Mouse (Mus musculus) neural tube, embryonic 15.5 days (tissue): ENCODE data around the gene Apbb1ip. TPM values are rescaled to one million over a fixed set of nuclear protein-coding genes. Genes with fewer than 3 reads are reported as not detected.

ENCODE experiments used
- ATAC-seq: fragments of 200-750 bp; cut with Nextera tagmentation; 2 replicates; pipeline ENCODE4 v1.8.0; 2017; ENCODE audit warnings: mild to moderate bottlenecking, moderate TSS enrichment, moderate library complexity; ENCODE audit not compliant: low FRiP score
- H3K27ac ChIP-seq: fragments of 300-500 bp; sonication (generic); replicated peaks from 2 replicates; pipeline ENCODE4 v1.5.1; 2015; ENCODE audit warnings: mild to moderate bottlenecking, inconsistent platforms
- H3K27me3 ChIP-seq: fragments of 300-500 bp; sonication (generic); replicated peaks from 2 replicates; pipeline ENCODE4 v1.6.1; 2015; ENCODE audit warnings: inconsistent platforms
- H3K36me3 ChIP-seq: fragments of 300-500 bp; sonication (generic); 2 replicates; pipeline ENCODE4 v1.6.1; 2015; ENCODE audit warnings: inconsistent platforms
- H3K4me1 ChIP-seq: fragments of 300-500 bp; sonication (generic); 2 replicates; pipeline ENCODE4 v1.6.1; 2015; ENCODE audit warnings: inconsistent platforms
- H3K4me2 ChIP-seq: fragments of 300-500 bp; sonication (generic); 2 replicates; pipeline ENCODE4 v1.6.1; 2015; ENCODE audit warnings: inconsistent platforms, mild to moderate bottlenecking, moderate library complexity
- H3K4me3 ChIP-seq: fragments of 300-500 bp; sonication (generic); replicated peaks from 2 replicates; pipeline ENCODE4 v1.5.1; 2015; ENCODE audit warnings: mild to moderate bottlenecking, inconsistent platforms
- H3K9ac ChIP-seq: fragments of 300-500 bp; sonication (generic); replicated peaks from 2 replicates; pipeline ENCODE4 v1.6.1; 2015; ENCODE audit warnings: mild to moderate bottlenecking, inconsistent platforms
- H3K9me3 ChIP-seq: fragments of 300-500 bp; sonication (generic); replicated peaks from 2 replicates; pipeline ENCODE4 v1.6.1; 2016; ENCODE audit warnings: inconsistent platforms
- WGBS: fragments of 180-500 bp; shearing (Covaris S2); methylation state at CpG from one replicate; pipeline ENCODE4 v1.1.7; 2015; ENCODE audit warnings: mixed read lengths; 5-methylcytosine and 5-hydroxymethylcytosine counted together
- polyA plus RNA-seq: library from polyadenylated mRNA; unstranded; fragments of >200 nt; fragmentation: Nextera tagmentation; extraction: Ambion mirVana; gene quantifications from 2 replicates; pipeline ENCODE4 v1.2.1, GENCODE M21; 2015

Gene Apbb1ip
- polyA plus RNA-seq, 1 experiment from 2014 or later: 1.2 TPM

DNA sequence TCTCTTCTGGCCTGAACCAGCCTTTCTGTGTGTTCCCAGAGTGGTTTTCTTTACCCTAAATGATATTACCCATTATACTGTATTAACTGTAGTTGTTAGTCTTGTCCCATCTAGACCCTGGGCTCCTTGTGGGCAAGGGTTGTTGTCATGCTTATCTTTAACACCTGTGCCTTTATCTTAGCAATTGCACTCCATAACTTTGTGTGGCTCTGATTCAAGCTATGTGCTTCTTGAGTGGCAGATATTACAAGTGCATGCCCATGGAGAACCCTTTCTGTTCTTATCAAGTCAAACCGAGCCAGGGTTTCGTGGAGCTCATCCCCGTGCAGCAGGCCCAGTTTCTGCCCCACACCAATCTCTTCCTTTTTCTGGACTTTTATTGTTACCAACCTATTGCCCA is 130.1 kb downstream of the Apbb1ip start:
- H3K36me3 ChIP-seq: peaks cover 45% of the 10 kb centered on the region

DNA sequence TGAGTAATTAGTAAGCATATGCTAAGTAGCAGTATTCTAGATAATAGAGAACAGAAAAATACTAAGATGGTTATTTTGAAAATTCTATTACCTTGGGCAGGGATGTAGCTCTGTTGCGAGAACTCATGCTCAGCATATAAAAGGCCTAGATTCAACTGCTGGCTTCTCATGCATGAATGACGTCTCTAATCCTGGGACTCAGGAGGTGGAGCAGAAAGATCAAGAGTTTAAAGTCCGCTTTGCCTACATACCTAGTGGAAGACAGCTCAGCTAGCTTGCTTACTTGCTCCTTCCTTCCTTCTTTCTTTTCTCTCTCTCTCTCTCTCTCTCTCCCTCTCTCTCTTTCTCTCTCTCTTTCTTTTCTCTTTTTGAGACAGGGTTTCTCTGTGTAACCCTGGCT is 140.5 kb downstream of the Apbb1ip start:
- no peaks in the 10 kb centered on the region for H3K27me3 ChIP-seq
- H3K4me2 ChIP-seq: no peak overlapping the region
- H3K4me3 ChIP-seq: no peak overlapping the region
- no peak overlapping the region for H3K27ac ChIP-seq
- 92% methylated on average over 3 of the region's 3 CpGs for WGBS
- H3K36me3 ChIP-seq: peaks cover 42% of the 10 kb centered on the region
- no peak overlapping the region for H3K9ac ChIP-seq
- H3K9me3 ChIP-seq: no peaks in the 10 kb centered on the region
- H3K4me1 ChIP-seq: no peaks in the 10 kb centered on the region
- ATAC-seq: no peak

More for the DNA sequence above, 130.1 kb downstream of the Apbb1ip start:
- Histone ChIP-seq H3K27ac (no peak overlapping the region), H3K27me3 (no peaks in the 10 kb centered on the region), H3K4me1 (no peaks in the 10 kb centered on the region), H3K9ac (no peak overlapping the region), H3K4me2 (no peak overlapping the region), H3K4me3 (no peak overlapping the region), H3K9me3 (no peaks in the 10 kb centered on the region)
- WGBS: 89% methylated on average over 3 of the region's 3 CpGs
- ATAC-seq: no peak

DNA sequence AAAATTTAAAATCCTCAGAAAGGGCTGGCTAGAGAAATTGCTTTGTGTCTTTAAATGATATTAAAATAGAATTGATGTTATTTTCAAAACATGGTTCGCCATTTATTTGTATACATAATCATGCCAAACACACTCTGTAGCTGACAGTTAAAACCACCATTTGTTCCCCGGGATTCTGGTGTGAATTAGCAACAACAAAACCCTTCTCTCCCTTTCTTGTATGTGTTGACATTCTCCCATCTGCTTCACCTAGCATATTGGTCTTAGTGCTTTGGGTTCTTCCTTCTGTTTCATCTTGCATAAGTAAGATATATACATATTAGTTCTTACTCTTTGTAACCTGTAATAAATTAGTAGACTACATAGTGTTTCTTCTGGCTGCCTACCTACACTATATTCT is 144.8 kb downstream of the Apbb1ip start:
- no peak overlapping the region for H3K4me3 ChIP-seq
- no peaks in the 10 kb centered on the region for H3K27me3 ChIP-seq
- no peak overlapping the region for H3K27ac ChIP-seq
- ATAC-seq: no peak
- 95% methylated on average over 2 of the region's 2 CpGs for WGBS
- H3K9ac ChIP-seq: no peak overlapping the region
- H3K4me2 ChIP-seq: no peak overlapping the region
- H3K4me1 ChIP-seq: no peaks in the 10 kb centered on the region
- peaks cover 37% of the 10 kb centered on the region for H3K36me3 ChIP-seq
- H3K9me3 ChIP-seq: no peaks in the 10 kb centered on the region

Other genes with a start within 250 kb of the Apbb1ip start
- gene Gad2, start 151.9 kb upstream of the Apbb1ip start, polyA plus RNA-seq: 28.2 and 35.7 TPM in 2 replicates
- 24.9 and 25.6 TPM in 2 replicates for gene Pdss1, start 121.4 kb downstream of the Apbb1ip start, polyA plus RNA-seq